In genomic region chr13:23609844-23610243, GRCm38 (mm10) we compare ENCODE assay signal across 21 mouse cellular contexts. TPM values are rescaled to one million over a fixed set of nuclear protein-coding genes. Genes with fewer than 3 reads are reported as not detected.
DNase-seq lines count a peak whose midpoint lies in the region; ATAC-seq and TF ChIP-seq lines count a peak whose summit lies in the region.
"Had no signal": no experiment of that assay in that cellular context is flagged by ENCODE, and none has a peak within 500 bp of the region (broad histone marks: within the 10 kb centered on the region; RNA-seq: fewer than 3 reads in every experiment).

No protein-coding gene starts in this region.

- intact Hi-C loops in heart, postnatal 25 days (cut with DNase I), result no loop called here

- H3K27ac ChIP-seq in liver, embryonic 13.5 days, result peak overlapping the region; percentile 86
- peak overlapping the region; percentile 78 for H3K27ac ChIP-seq in liver, postnatal 0 days (ENCODE audit: low read depth)
- H3K27ac ChIP-seq: embryonic facial prominence, embryonic 13.5 days; heart, embryonic 13.5 days; hindbrain, embryonic 12.5 days had no signal

- peak overlapping the region; percentile 51 for H3K4me2 ChIP-seq in liver, embryonic 13.5 days
- peak overlapping the region; percentile 45; the same call in 1 of the 2 replicates for H3K4me2 ChIP-seq in liver, postnatal 0 days (ENCODE audit: low read depth, low read length)
- H3K4me2 ChIP-seq: embryonic facial prominence, embryonic 13.5 days; heart, embryonic 13.5 days; hindbrain, embryonic 12.5 days had no signal

- H3K36me3 ChIP-seq in liver, embryonic 13.5 days, result peaks cover 14% of the 10 kb centered on the region
- H3K36me3 ChIP-seq in liver, postnatal 0 days (replicated peaks; ENCODE audit: insufficient read depth, low read length), result no peaks in the 10 kb centered on the region
- H3K36me3 ChIP-seq: embryonic facial prominence, embryonic 13.5 days; heart, embryonic 13.5 days; hindbrain, embryonic 12.5 days had no signal

- ATAC-seq in erythroid progenitor cell, adult 5-6 weeks (replicated peaks; ENCODE audit: low FRiP score, poor library complexity, severe bottlenecking), result 0 out of 2 replicates have a peak, but pooled peaks have one; percentile 32
- no peak for ATAC-seq in liver, embryonic 13.5 days (ENCODE audit: low read depth)
- ATAC-seq in liver, postnatal 0 days, result no peak
- ATAC-seq: activated CD4-positive, CD25-positive, alpha-beta regulatory T cell, adult 4 months; forebrain, embryonic 16.5 days; hindbrain, embryonic 16.5 days; inflammation-experienced regulatory T-cells, adult 6 months had no signal

- TF ChIP-seq CTCF in liver, postnatal 0 days (IDR thresholded peaks at IDR 0.05; ENCODE audit: low read depth), result peak; percentile 30

- peak; percentile 25 for DNase-seq in heart, adult 11 months
- DNase-seq in heart, postnatal 25 days (ENCODE audit: low spot score), result no peak
- no peak for DNase-seq in liver, embryonic 13.5 days
- no peak for DNase-seq in liver, postnatal 0 days
- DNase-seq in lung, postnatal 10 days, result no peak
- DNase-seq in adrenal gland, postnatal 10 days, result no peak
- no peak for DNase-seq in right cerebral cortex, adult 2 months (ENCODE audit: low spot score in 2 of 2)
- DNase-seq: adrenal gland, adult 2 months; cerebellum, adult 11-12 months; cerebellum, adult 9-10 months; cerebellum, postnatal 25 days; gastrocnemius, postnatal 14 days; heart, postnatal 4 days had no signal

- no peaks in the 10 kb centered on the region for H3K9me3 ChIP-seq in liver, embryonic 13.5 days (replicated peaks)
- H3K9me3 ChIP-seq in liver, postnatal 0 days (ENCODE audit: low read length), result no peaks in the 10 kb centered on the region
- H3K9me3 ChIP-seq: embryonic facial prominence, embryonic 13.5 days; heart, embryonic 13.5 days; hindbrain, embryonic 12.5 days had no signal

- no peak for TF ChIP-seq EP300 in liver, postnatal 0 days (IDR thresholded peaks at IDR 0.05; ENCODE audit: low read depth)

- H3K4me1 ChIP-seq in liver, embryonic 13.5 days (replicated peaks), result peaks cover 33% of the 10 kb centered on the region
- H3K4me1 ChIP-seq in liver, postnatal 0 days (ENCODE audit: insufficient read depth), result peaks cover 8% of the 10 kb centered on the region; the same call in 1 of the 2 replicates
- H3K4me1 ChIP-seq: embryonic facial prominence, embryonic 13.5 days; heart, embryonic 13.5 days; hindbrain, embryonic 12.5 days had no signal

- H3K27me3 ChIP-seq in liver, embryonic 13.5 days, result no peaks in the 10 kb centered on the region
- H3K27me3 ChIP-seq in liver, postnatal 0 days (ENCODE audit: insufficient read depth, low read length), result no peaks in the 10 kb centered on the region
- H3K27me3 ChIP-seq: embryonic facial prominence, embryonic 13.5 days; heart, embryonic 13.5 days; hindbrain, embryonic 12.5 days had no signal

- peak overlapping the region; percentile 56 for H3K9ac ChIP-seq in liver, embryonic 13.5 days
- H3K9ac ChIP-seq in liver, postnatal 0 days (replicated peaks), result 0 out of 2 replicates have a peak overlapping the region, but pooled peaks have one; percentile 9
- H3K9ac ChIP-seq: embryonic facial prominence, embryonic 13.5 days; heart, embryonic 13.5 days; hindbrain, embryonic 12.5 days had no signal

- H3K4me3 ChIP-seq in liver, embryonic 13.5 days (replicated peaks), result no peak overlapping the region
- no peak overlapping the region for H3K4me3 ChIP-seq in liver, postnatal 0 days (ENCODE audit: low read depth, low read length)
- H3K4me3 ChIP-seq: embryonic facial prominence, embryonic 13.5 days; heart, embryonic 13.5 days; hindbrain, embryonic 12.5 days had no signal

RNA-seq across cellular contexts. Expression of gene Hist1h2be, which starts 11.1 kb away (rescaled TPM):
- 10 to 100 TPM; 10.5 to 10.7 TPM for total RNA-seq in heart, postnatal 25 days (2021)
- total RNA-seq in erythroid progenitor cell, adult 5-6 weeks (2015; ENCODE audit: low replicate concordance), result 39.8 and 50.1 TPM in 2 replicates
- total RNA-seq in erythroid progenitor cell, adult 5-6 weeks (2017; ENCODE audit: low replicate concordance), result 202 and 281 TPM in 2 replicates
- polyA plus RNA-seq in liver, embryonic 13.5 days (2015; fragmentation: Nextera tagmentation; extraction: Ambion mirVana), result 1.3 and 2.0 TPM in 2 replicates
- 0.49 and 0.51 TPM in 2 replicates for polyA plus RNA-seq in liver, postnatal 0 days (2015; fragmentation: Nextera tagmentation; extraction: Ambion mirVana)
- 10 to 100 TPM; 27.7 to 32.2 TPM for total RNA-seq in adrenal gland, postnatal 10 days (2021)

RNA-seq across cellular contexts. Expression of gene Hist1h1e, which starts 12.5 kb away (rescaled TPM):
- total RNA-seq in heart, postnatal 25 days (2021), result 10 to 100 TPM; 35.6 to 42.0 TPM
- total RNA-seq in erythroid progenitor cell, adult 5-6 weeks (2015; ENCODE audit: low replicate concordance), result 1,339 and 1,610 TPM in 2 replicates
- total RNA-seq in erythroid progenitor cell, adult 5-6 weeks (2017; ENCODE audit: low replicate concordance), result 1,649 and 1,886 TPM in 2 replicates
- 24.3 and 26.2 TPM in 2 replicates for polyA plus RNA-seq in liver, embryonic 13.5 days (2015; fragmentation: Nextera tagmentation; extraction: Ambion mirVana)
- 13.3 and 16.0 TPM in 2 replicates for polyA plus RNA-seq in liver, postnatal 0 days (2015; fragmentation: Nextera tagmentation; extraction: Ambion mirVana)
- total RNA-seq in adrenal gland, postnatal 10 days (2021), result 100 to 1,000 TPM; 180 to 217 TPM

RNA-seq across cellular contexts. Expression of gene Hist1h4d, which starts 28.4 kb away (rescaled TPM):
- total RNA-seq in heart, postnatal 25 days (2021), result 10 to 100 TPM; 54.4 to 63.1 TPM
- total RNA-seq in erythroid progenitor cell, adult 5-6 weeks (2015; ENCODE audit: low replicate concordance), result 1,614 and 1,995 TPM in 2 replicates
- 2,133 and 2,242 TPM in 2 replicates for total RNA-seq in erythroid progenitor cell, adult 5-6 weeks (2017; ENCODE audit: low replicate concordance)
- polyA plus RNA-seq in liver, embryonic 13.5 days (2015; fragmentation: Nextera tagmentation; extraction: Ambion mirVana), result 116 and 152 TPM in 2 replicates
- 89.1 and 94.3 TPM in 2 replicates for polyA plus RNA-seq in liver, postnatal 0 days (2015; fragmentation: Nextera tagmentation; extraction: Ambion mirVana)
- total RNA-seq in adrenal gland, postnatal 10 days (2021), result 100 to 1,000 TPM; 294 to 310 TPM

RNA-seq across cellular contexts. Expression of gene Hist1h3d, which starts 34.3 kb away (rescaled TPM):
- 1 to 10 TPM; 3.4 to 3.6 TPM for total RNA-seq in heart, postnatal 25 days (2021)
- total RNA-seq in erythroid progenitor cell, adult 5-6 weeks (2015; ENCODE audit: low replicate concordance), result 379 and 393 TPM in 2 replicates
- 236 and 363 TPM in 2 replicates for total RNA-seq in erythroid progenitor cell, adult 5-6 weeks (2017; ENCODE audit: low replicate concordance)
- 5.9 and 7.2 TPM in 2 replicates for polyA plus RNA-seq in liver, embryonic 13.5 days (2015; fragmentation: Nextera tagmentation; extraction: Ambion mirVana)
- polyA plus RNA-seq in liver, postnatal 0 days (2015; fragmentation: Nextera tagmentation; extraction: Ambion mirVana), result 4.7 and 5.8 TPM in 2 replicates
- 10 to 100 TPM; 38.0 to 43.5 TPM for total RNA-seq in adrenal gland, postnatal 10 days (2021)
- polyA plus RNA-seq: activated CD4-positive, CD25-positive, alpha-beta regulatory T cell, adult 4 months had no signal

RNA-seq across cellular contexts. Expression of gene Hist1h2ad, which starts 35.7 kb away (rescaled TPM):
- total RNA-seq in heart, postnatal 25 days (2021), result 1 to 10 TPM; 2.4 to 4.8 TPM
- total RNA-seq in erythroid progenitor cell, adult 5-6 weeks (2015; ENCODE audit: low replicate concordance), result 9.0 and 15.1 TPM in 2 replicates
- 2,771 and 6,356 TPM in 2 replicates for total RNA-seq in erythroid progenitor cell, adult 5-6 weeks (2017; ENCODE audit: low replicate concordance)
- polyA plus RNA-seq in liver, embryonic 13.5 days (2015; fragmentation: Nextera tagmentation; extraction: Ambion mirVana), result 1.2 and 4.3 TPM in 2 replicates
- polyA plus RNA-seq in liver, postnatal 0 days (2015; fragmentation: Nextera tagmentation; extraction: Ambion mirVana), result 2.0 and 2.6 TPM in 2 replicates
- total RNA-seq in adrenal gland, postnatal 10 days (2021), result 10 to 100 TPM; 47.4 to 49.2 TPM

Comparison
In these comparisons a context has a peak if more than half of its experiments do, and no peak if none do; other contexts are left out.
1. RNA of gene Hist1h1e, which starts 12.5 kb away (total RNA-seq): 1,339 to 1,886 TPM in erythroid progenitor cell, adult 5-6 weeks; 180 to 217 TPM in adrenal gland, postnatal 10 days and 35.6 to 42.0 TPM in heart, postnatal 25 days; every median in the first group is over 4 times any median in the second.
2. RNA of gene Hist1h4d, which starts 28.4 kb away (total RNA-seq): 1,614 to 2,242 TPM in erythroid progenitor cell, adult 5-6 weeks; 294 to 310 TPM in adrenal gland, postnatal 10 days and 54.4 to 63.1 TPM in heart, postnatal 25 days; every median in the first group is over 4 times any median in the second.